23 mouse cellular contexts compared by ENCODE assay signal in genomic region chr13:70344311-70344710, GRCm38 (mm10).
DNase-seq lines count a peak whose midpoint lies in the region; ATAC-seq lines count a peak whose summit lies in the region.
"Had no signal": no experiment of that assay in that cellular context is flagged by ENCODE, and none has a peak within 500 bp of the region (broad histone marks: within the 10 kb centered on the region; RNA-seq: fewer than 3 reads in every experiment).

No protein-coding gene starts in this region.

- H3K27ac ChIP-seq in kidney, embryonic 16.5 days (ENCODE audit: low read length): no peak overlapping the region
- H3K27ac ChIP-seq in kidney, embryonic 14.5 days (ENCODE audit: low read depth, low read length): no peak overlapping the region
- no peak overlapping the region for H3K27ac ChIP-seq in hindbrain, embryonic 16.5 days (ENCODE audit: low read depth, low read length)
- no peak overlapping the region for H3K27ac ChIP-seq in forebrain, embryonic 10.5 days
- H3K27ac ChIP-seq: heart, adult 2 months; limb, embryonic 12.5 days; liver, embryonic 15.5 days; neural tube, embryonic 12.5 days had no signal

- H3K4me1 ChIP-seq in kidney, embryonic 16.5 days (ENCODE audit: insufficient read depth, low read length): no peaks in the 10 kb centered on the region
- H3K4me1 ChIP-seq in kidney, embryonic 14.5 days (ENCODE audit: control insufficient read depth, insufficient read depth, low read length): no peaks in the 10 kb centered on the region
- no peaks in the 10 kb centered on the region for H3K4me1 ChIP-seq in hindbrain, embryonic 16.5 days (ENCODE audit: control insufficient read depth, insufficient read depth, low read depth, low read length)
- H3K4me1 ChIP-seq in forebrain, embryonic 10.5 days: peaks cover 11% of the 10 kb centered on the region
- H3K4me1 ChIP-seq: heart, embryonic 12.5 days; liver, embryonic 15.5 days had no signal

- H3K4me3 ChIP-seq in kidney, embryonic 16.5 days (ENCODE audit: low read length): no peak overlapping the region
- no peak overlapping the region for H3K4me3 ChIP-seq in kidney, embryonic 14.5 days (ENCODE audit: low read length)
- H3K4me3 ChIP-seq in hindbrain, embryonic 16.5 days (ENCODE audit: low read length): no peak overlapping the region
- no peak overlapping the region for H3K4me3 ChIP-seq in forebrain, embryonic 10.5 days
- H3K4me3 ChIP-seq: heart, adult 2 months; heart, embryonic 12.5 days; limb, embryonic 12.5 days; liver, embryonic 15.5 days; myocyte; neural tube, embryonic 12.5 days had no signal

- H3K9ac ChIP-seq in kidney, embryonic 16.5 days (replicated peaks; ENCODE audit: low read length): no peak overlapping the region
- no peak overlapping the region for H3K9ac ChIP-seq in kidney, embryonic 14.5 days (ENCODE audit: low read depth, low read length)
- no peak overlapping the region for H3K9ac ChIP-seq in hindbrain, embryonic 16.5 days (ENCODE audit: low read depth, low read length)
- H3K9ac ChIP-seq: forebrain, postnatal 0 days; heart, embryonic 12.5 days; limb, embryonic 12.5 days; liver, embryonic 15.5 days; lung, embryonic 14.5 days; neural tube, embryonic 12.5 days had no signal

- WGBS in kidney, embryonic 16.5 days: 56% methylated on average over 5 of the region's 5 CpGs
- 70% methylated on average over 5 of the region's 5 CpGs for WGBS in kidney, embryonic 14.5 days
- 45% methylated on average over 5 of the region's 5 CpGs for WGBS in hindbrain, embryonic 16.5 days
- 79% methylated on average over 5 of the region's 5 CpGs for WGBS in forebrain, embryonic 10.5 days

- no peaks in the 10 kb centered on the region for H3K9me3 ChIP-seq in kidney, embryonic 16.5 days (ENCODE audit: low read length)
- H3K9me3 ChIP-seq in kidney, embryonic 14.5 days (ENCODE audit: control insufficient read depth, low read length): no peaks in the 10 kb centered on the region
- no peaks in the 10 kb centered on the region for H3K9me3 ChIP-seq in hindbrain, embryonic 16.5 days (ENCODE audit: control insufficient read depth, low read length)
- no peaks in the 10 kb centered on the region for H3K9me3 ChIP-seq in forebrain, embryonic 10.5 days
- H3K9me3 ChIP-seq: heart, embryonic 12.5 days; limb, embryonic 12.5 days; liver, embryonic 15.5 days; neural tube, embryonic 12.5 days had no signal

- ATAC-seq in kidney, embryonic 16.5 days (ENCODE audit: low FRiP score, low TSS enrichment): 0 out of 2 replicates have a peak, but pooled peaks have one; percentile 39
- ATAC-seq in kidney, embryonic 14.5 days (ENCODE audit: low FRiP score, low TSS enrichment): no peak
- peak; percentile 63; the same call in 1 of the 2 replicates for ATAC-seq in hindbrain, embryonic 16.5 days
- ATAC-seq: forebrain, postnatal 0 days; inflammation-experienced regulatory T-cells, adult 6 months had no signal

- peak; percentile 16 to 17 for DNase-seq in cerebellum, postnatal 10 days
- no peak for DNase-seq in cerebellum, adult 18-20 months
- peak; percentile 51 for DNase-seq in retina, postnatal 1 day
- no peak for DNase-seq in forebrain, embryonic 10.5 days (ENCODE audit: extremely low spot score, low spot score)
- DNase-seq: adrenal gland, adult 8-10 months; cerebellum, adult 8-10 months; cerebellum, postnatal 36 days; forebrain, postnatal 0 days; heart, adult 2 months; heart, postnatal 4 days; layer of hippocampus, adult 9-11 months; lung, embryonic 14.5 days; lung, postnatal 14 days had no signal

- H3K4me2 ChIP-seq in kidney, embryonic 16.5 days (replicated peaks; ENCODE audit: low read depth, low read length): no peak overlapping the region
- H3K4me2 ChIP-seq in kidney, embryonic 14.5 days (replicated peaks; ENCODE audit: low read depth, low read length): no peak overlapping the region
- H3K4me2 ChIP-seq in hindbrain, embryonic 16.5 days (ENCODE audit: low read length): no peak overlapping the region
- H3K4me2 ChIP-seq: heart, embryonic 12.5 days; limb, embryonic 12.5 days; liver, embryonic 15.5 days; lung, embryonic 14.5 days; neural tube, embryonic 12.5 days had no signal

- H3K36me3 ChIP-seq in kidney, embryonic 16.5 days (ENCODE audit: insufficient read depth, low read length): no peaks in the 10 kb centered on the region
- no peaks in the 10 kb centered on the region for H3K36me3 ChIP-seq in kidney, embryonic 14.5 days (ENCODE audit: control insufficient read depth, insufficient read depth, low read length)
- H3K36me3 ChIP-seq in hindbrain, embryonic 16.5 days (ENCODE audit: control insufficient read depth, insufficient read depth, low read length): no peaks in the 10 kb centered on the region
- no peaks in the 10 kb centered on the region for H3K36me3 ChIP-seq in forebrain, embryonic 10.5 days (replicated peaks)
- H3K36me3 ChIP-seq: heart, embryonic 12.5 days; limb, embryonic 12.5 days; liver, embryonic 15.5 days; neural tube, embryonic 12.5 days had no signal

- H3K27me3 ChIP-seq in kidney, embryonic 16.5 days (ENCODE audit: insufficient read depth, low read length): no peaks in the 10 kb centered on the region
- no peaks in the 10 kb centered on the region for H3K27me3 ChIP-seq in kidney, embryonic 14.5 days (ENCODE audit: control insufficient read depth, insufficient read depth, low read length)
- H3K27me3 ChIP-seq in hindbrain, embryonic 16.5 days (replicated peaks; ENCODE audit: control insufficient read depth, insufficient read depth, low read length): no peaks in the 10 kb centered on the region
- no peaks in the 10 kb centered on the region for H3K27me3 ChIP-seq in forebrain, embryonic 10.5 days (ENCODE audit: poor library complexity, severe bottlenecking)
- H3K27me3 ChIP-seq: CH12.LX; heart, embryonic 12.5 days; limb, embryonic 12.5 days; liver, embryonic 15.5 days; neural tube, embryonic 12.5 days had no signal

Comparison
In these comparisons a context has a peak if more than half of its experiments do, and no peak if none do; other contexts are left out.
1. DNase-seq: peak in cerebellum, postnatal 10 days (2 of 2) and retina, postnatal 1 day (single experiment); none in cerebellum, adult 18-20 months (0 of 2) and forebrain, embryonic 10.5 days (single experiment).